Mouse (Mus musculus) WW6 (cell line): Measurements from ENCODE around the gene Parm1.

Source experiments
- DNase-seq: peaks from one replicate; pipeline ENCODE4 v3.0.0-alpha.2; 2013; ENCODE audit warnings: low read depth, low spot score

Parm1 gene

GRCm38 (mm10) chr5:91653061-91653915, 135.9 kb downstream of the Parm1 start:
- DNase-seq: no peak

GRCm38 (mm10) chr5:91654331-91655048, 137.1 kb downstream of the Parm1 start:
- DNase-seq: no peak

GRCm38 (mm10) chr5:91655263-91655662, 137.8 kb downstream of the Parm1 start:
- no peak for DNase-seq

GRCm38 (mm10) chr5:91662715-91663114, 145.3 kb downstream of the Parm1 start:
- no peak for DNase-seq

- DNase-seq: no peak
These were observed 149.7 kb downstream of the Parm1 start for GRCm38 (mm10) chr5:91667127-91667526.

GRCm38 (mm10) chr5:91669235-91669634, 151.8 kb downstream of the Parm1 start:
- DNase-seq: no peak
